Mouse (Mus musculus) adrenal gland, postnatal 4 days (tissue): ENCODE results near the gene Pycr2. TPM values are rescaled to one million over a fixed set of nuclear protein-coding genes. Genes with fewer than 3 reads are reported as not detected.
"Not testable (repeated sequence)": the region's sequence is repeated elsewhere in the genome, so short reads cannot be mapped to it uniquely, and the experiment has no call there.

Source experiments
- DNase-seq, 2 experiments: peaks; one replicate each; pipeline ENCODE4 v3.0.0; 2021 to 2022; ENCODE audit warnings: low spot score in 2 of 2, mixed read lengths in 2 of 2
- total RNA-seq, 2 experiments: library from RNA; stranded (reverse); gene quantifications; 2 replicates each; pipeline ENCODE4 v1.2.3; 2021

Pycr2 gene
- total RNA-seq, 2 experiments from 2014 or later, result 43.6 to 43.7 TPM

- DNase-seq, result no peak
Measured at GRCm38 (mm10) chr1:180904815-180905080, 655 bp downstream of the Pycr2 start.

- no peak for DNase-seq
Measured at GRCm38 (mm10) chr1:180905307-180905706, 1.2 kb downstream of the Pycr2 start.

- no peak for DNase-seq
Measured at GRCm38 (mm10) chr1:180905876-180906275, 1.8 kb downstream of the Pycr2 start.

GRCm38 (mm10) chr1:180906461-180907147, 2.5 kb downstream of the Pycr2 start:
- no peak for DNase-seq

GRCm38 (mm10) chr1:180911138-180911537, 7.0 kb downstream of the Pycr2 start:
- DNase-seq, result no peak

- DNase-seq, result no peak
Measured at GRCm38 (mm10) chr1:180911653-180912287, 7.7 kb downstream of the Pycr2 start.

- DNase-seq, result no peak
Measured at GRCm38 (mm10) chr1:180912792-180913191, 8.7 kb downstream of the Pycr2 start.

- no peak for DNase-seq
Measured at GRCm38 (mm10) chr1:180913797-180914196, 9.7 kb downstream of the Pycr2 start.

- DNase-seq, result no peak
Measured at GRCm38 (mm10) chr1:180916425-180916824, 12.3 kb downstream of the Pycr2 start.

GRCm38 (mm10) chr1:180917053-180917452, 13.0 kb downstream of the Pycr2 start:
- no peak for DNase-seq

GRCm38 (mm10) chr1:180919686-180920085, 15.6 kb downstream of the Pycr2 start:
- DNase-seq, result no peak

- DNase-seq, result no peak
Measured at GRCm38 (mm10) chr1:180922273-180923048, 18.4 kb downstream of the Pycr2 start.

- DNase-seq, result no peak
Measured at GRCm38 (mm10) chr1:180924737-180925136, 20.6 kb downstream of the Pycr2 start.

GRCm38 (mm10) chr1:180926286-180926685, 22.2 kb downstream of the Pycr2 start:
- DNase-seq, result no peak

GRCm38 (mm10) chr1:180929599-180929998, 25.5 kb downstream of the Pycr2 start:
- DNase-seq, result no peak

GRCm38 (mm10) chr1:180931106-180931505, 27.0 kb downstream of the Pycr2 start:
- no peak for DNase-seq

GRCm38 (mm10) chr1:180933659-180934058, 29.6 kb downstream of the Pycr2 start:
- DNase-seq, result no peak

- no peak for DNase-seq
Measured at GRCm38 (mm10) chr1:180934467-180935419, 30.6 kb downstream of the Pycr2 start, which contains the start of gene Lefty1. Lefty1 (plus strand) TSS chr1:180935022.

GRCm38 (mm10) chr1:180936610-180937398, 32.7 kb downstream of the Pycr2 start:
- not testable (repeated sequence) for DNase-seq

- not testable (repeated sequence) for DNase-seq
Measured at GRCm38 (mm10) chr1:180937631-180938030, 33.5 kb downstream of the Pycr2 start.
